Mouse (Mus musculus) CH12.LX (cell line): ENCODE data around the gene Cpxm1.

ENCODE experiments used
- CTCF ChIP-seq, 2 experiments: IDR thresholded peaks in 1 of 2; conservative IDR thresholded peaks in 1 of 2; 2 replicates each; pipeline ENCODE4 v1.5.1; 2011 to 2012; ENCODE audit warnings: low read depth in 2 of 2, low read length in 2 of 2, improper control_type of control experiment in 1 of 2, inconsistent platforms in 1 of 2, mild to moderate bottlenecking in 1 of 2, moderate library complexity in 1 of 2
- ELF1 ChIP-seq: IDR thresholded peaks from 2 replicates; pipeline ENCODE4 v1.6.1; 2014; ENCODE audit warnings: low read depth, mild to moderate bottlenecking, inconsistent platforms, low read length, improper control_type of control experiment
- EP300 ChIP-seq: IDR thresholded peaks from 2 replicates; pipeline ENCODE4 v1.6.1; 2011; ENCODE audit warnings: low read length, improper control_type of control experiment
- KAT2A ChIP-seq: IDR thresholded peaks from 2 replicates; pipeline ENCODE4 v1.6.1; 2012; ENCODE audit warnings: low read length, improper control_type of control experiment, inconsistent platforms; ENCODE audit not compliant: insufficient replicate concordance
- MAX ChIP-seq: IDR thresholded peaks from 2 replicates; pipeline ENCODE4 v1.6.1; 2011; ENCODE audit warnings: low read length, improper control_type of control experiment
- MEF2A ChIP-seq: IDR thresholded peaks from 2 replicates; pipeline ENCODE4 v1.6.1; 2014; ENCODE audit warnings: low read depth, mild to moderate bottlenecking, inconsistent platforms, low read length, improper control_type of control experiment, borderline replicate concordance
- MXI1 ChIP-seq: IDR thresholded peaks from 2 replicates; pipeline ENCODE4 v1.6.1; 2011; ENCODE audit warnings: mild to moderate bottlenecking, low read depth, low read length, improper control_type of control experiment
- NRF1 ChIP-seq: IDR thresholded peaks from 2 replicates; pipeline ENCODE4 v1.6.1; 2014; ENCODE audit warnings: low read depth, mild to moderate bottlenecking, inconsistent platforms, low read length, improper control_type of control experiment, moderate library complexity
- POLR2A ChIP-seq: IDR thresholded peaks from 2 replicates; pipeline ENCODE4 v1.6.1; 2011; ENCODE audit warnings: low read depth, mild to moderate bottlenecking, improper control_type of control experiment, low read length
- RCOR1 ChIP-seq: conservative IDR thresholded peaks from 2 replicates; pipeline ENCODE4 v1.6.1; 2012; ENCODE audit warnings: low read depth, mild to moderate bottlenecking, inconsistent platforms, low read length, improper control_type of control experiment
- TCF12 ChIP-seq: IDR thresholded peaks from 2 replicates; pipeline ENCODE4 v1.6.1; 2014; ENCODE audit warnings: low read depth, mild to moderate bottlenecking, inconsistent platforms, low read length, improper control_type of control experiment
- USF1 ChIP-seq: IDR thresholded peaks from 2 replicates; pipeline ENCODE4 v1.6.1; 2014; ENCODE audit warnings: low read depth, mild to moderate bottlenecking, inconsistent platforms, low read length, improper control_type of control experiment
- ZC3H11A ChIP-seq: IDR thresholded peaks from 2 replicates; pipeline ENCODE4 v1.6.1; 2012; ENCODE audit warnings: low read depth, mild to moderate bottlenecking, inconsistent platforms, low read length, improper control_type of control experiment
- ZMIZ1 ChIP-seq: IDR thresholded peaks from 2 replicates; pipeline ENCODE4 v1.6.1; 2012; ENCODE audit warnings: low read depth, mild to moderate bottlenecking, inconsistent platforms, low read length, improper control_type of control experiment

DNA sequence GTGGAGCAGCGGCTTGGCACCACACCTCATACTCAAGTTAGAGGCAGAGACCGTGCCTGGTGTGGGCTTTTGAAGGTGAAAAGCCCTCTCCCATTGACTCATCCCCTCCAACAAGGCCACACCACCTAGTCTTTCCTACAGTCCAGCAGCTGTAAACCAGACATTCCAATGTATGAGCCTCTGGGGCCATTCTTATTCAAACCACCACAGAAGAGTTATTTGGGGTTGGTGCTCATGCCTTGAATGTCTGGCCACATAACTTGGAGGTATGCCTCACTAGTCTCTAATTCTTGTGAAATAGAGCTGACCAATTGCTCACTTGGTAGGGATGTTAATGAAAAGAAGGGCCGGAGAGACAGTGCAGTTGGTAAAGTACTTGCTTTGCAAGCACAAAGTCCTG, 47.0 kb downstream of the Cpxm1 start:
- TF ChIP-seq POLR2A = no peak
- no peak for TF ChIP-seq TCF12
- no peak for TF ChIP-seq KAT2A
- no peak for TF ChIP-seq MEF2A
- no peak for TF ChIP-seq MXI1
- no peak for TF ChIP-seq MAX
- no peak for TF ChIP-seq CTCF (conservative IDR thresholded peaks at IDR 0.05 in 1 of 2, IDR thresholded peaks at IDR 0.05 in 1 of 2; ENCODE audit: low read depth in 2 of 2, low read length in 2 of 2)
- no peak for TF ChIP-seq USF1
- TF ChIP-seq ZC3H11A = no peak
- no peak for TF ChIP-seq EP300
- no peak for TF ChIP-seq RCOR1
- TF ChIP-seq NRF1 = no peak
- TF ChIP-seq ELF1 = no peak
- no peak for TF ChIP-seq ZMIZ1
